Mouse (Mus musculus) spleen, postnatal 0 days (tissue): Measurements from ENCODE around the gene Tmem254a. TPM values are rescaled to one million over a fixed set of nuclear protein-coding genes. Genes with fewer than 3 reads are reported as not detected.

ENCODE experiments used
- polyA plus RNA-seq: library from polyadenylated mRNA; unstranded; fragments of >200 nt; fragmentation: Nextera tagmentation; extraction: Ambion mirVana; gene quantifications from 2 replicates; pipeline ENCODE4 v1.2.1, GENCODE M21; 2015

Tmem254a gene
- polyA plus RNA-seq, result 0.64 and 0.89 TPM in 2 replicates

DNA sequence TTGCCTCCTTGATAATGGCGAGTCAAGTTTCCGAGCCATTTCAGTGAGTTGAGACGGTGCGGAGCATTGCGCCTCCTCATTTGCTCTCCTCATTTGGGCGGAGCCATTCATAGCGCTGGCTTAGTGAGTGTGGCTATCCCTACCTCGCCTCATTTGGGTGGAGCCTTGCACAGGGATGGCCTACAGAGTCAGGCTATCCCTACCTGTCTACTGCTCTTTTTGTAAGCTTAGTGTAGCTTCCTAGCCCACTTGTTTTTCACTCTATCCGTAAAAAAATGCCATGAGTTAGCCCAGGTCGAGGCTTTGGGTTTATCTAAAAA, at the start of gene Tmem254a:
TSS of gene Tmem254a (minus strand) at position 111 of the 320 bp plus-strand sequence.

DNA sequence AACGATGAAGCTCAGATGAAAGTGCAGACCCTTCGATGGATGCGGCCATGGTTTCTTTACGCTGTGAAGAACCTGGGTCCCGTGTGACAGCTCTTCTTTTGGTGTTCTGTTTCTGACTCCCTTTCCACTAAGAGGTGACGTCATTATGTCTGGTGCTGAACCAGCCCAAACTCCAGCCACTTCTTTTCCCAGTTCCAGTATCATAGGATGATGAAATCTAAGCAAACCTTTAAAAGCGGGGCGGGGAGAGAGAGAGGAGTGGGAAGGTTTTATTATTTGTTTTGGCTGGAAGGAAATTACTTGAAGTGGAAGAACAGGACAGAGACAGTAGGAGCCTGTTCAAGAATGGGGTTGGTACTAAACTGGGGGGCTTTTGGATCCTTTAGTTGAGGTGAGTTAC, 10.5 kb upstream of the Tmem254a start, which contains the start of gene Cphx1:
TSS of gene Cphx1 (plus strand) at position 301 of the 400 bp plus-strand sequence.

GRCm38 (mm10) chr14:25903000-25903399, 24.5 kb downstream of the Tmem254a start, which contains the start of gene Plac9a:
Plac9a (minus strand) TSS chr14:25903100.

Other genes starting within 250 kb of the Tmem254a start
- gene Ppif, start 233.5 kb downstream of the Tmem254a start, polyA plus RNA-seq, result 35.1 and 37.1 TPM in 2 replicates
- 9.0 and 12.8 TPM in 2 replicates for gene Zcchc24, start 158.6 kb downstream of the Tmem254a start, polyA plus RNA-seq
- 28.7 and 33.9 TPM in 2 replicates for gene Anxa11, start 85.5 kb downstream of the Tmem254a start, polyA plus RNA-seq
- gene Plac9a, start 24.6 kb downstream of the Tmem254a start, polyA plus RNA-seq, result 0.38 and 1.3 TPM in 2 replicates
- gene Cphx1, start 10.6 kb upstream of the Tmem254a start, polyA plus RNA-seq, result not detected in 2 replicates
- gene Duxbl1, start 50.9 kb upstream of the Tmem254a start, polyA plus RNA-seq, result not detected in 2 replicates
- gene Gm9780, start 115.0 kb upstream of the Tmem254a start, polyA plus RNA-seq, result 24.9 and 40.9 TPM in 2 replicates
- 11.7 and 17.3 TPM in 2 replicates for gene Tmem254c, start 139.7 kb upstream of the Tmem254a start, polyA plus RNA-seq
- gene Cphx2, start 153.8 kb upstream of the Tmem254a start, polyA plus RNA-seq, result not detected in 2 replicates
- gene Cphx3, start 154.6 kb upstream of the Tmem254a start, polyA plus RNA-seq, result not detected in 2 replicates
- gene Duxbl2, start 190.7 kb upstream of the Tmem254a start, polyA plus RNA-seq, result 0.28 TPM in 1 of 2 replicates, not detected in the other